Mouse (Mus musculus): ENCODE results near the gene Lamtor3. TPM values are rescaled to one million over a fixed set of nuclear protein-coding genes. Genes with fewer than 3 reads are reported as not detected.
"Not testable (repeated sequence)": the region's sequence is repeated elsewhere in the genome, so short reads cannot be mapped to it uniquely, and the experiment has no call there.

Lamtor3 gene
- total RNA-seq, 4 experiments from 2014 or later, result 46.7 to 51.7 (median 50.5) TPM

DNA sequence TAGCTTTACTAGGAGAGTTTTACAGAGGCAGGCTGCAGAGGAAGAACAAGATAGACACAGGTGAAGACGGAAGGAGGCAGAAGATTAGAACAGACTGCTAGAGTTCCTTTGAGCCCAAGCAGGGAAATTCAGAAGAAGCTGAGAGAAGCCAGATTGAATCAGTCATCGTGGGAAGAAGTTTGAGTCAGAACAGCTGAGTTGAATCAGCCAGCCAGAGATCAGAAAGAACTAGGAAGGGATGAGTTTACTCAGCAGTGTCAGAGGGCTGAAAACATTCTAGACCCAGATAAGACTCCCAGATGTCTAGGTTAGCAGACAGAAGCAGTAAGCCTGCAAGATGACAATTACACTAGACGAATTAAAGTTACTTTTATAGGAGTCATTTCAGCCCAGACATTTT lies 15.7 kb downstream of the Lamtor3 start:
- no peak for DNase-seq (ENCODE audit: low spot score in 2 of 2)

DNA sequence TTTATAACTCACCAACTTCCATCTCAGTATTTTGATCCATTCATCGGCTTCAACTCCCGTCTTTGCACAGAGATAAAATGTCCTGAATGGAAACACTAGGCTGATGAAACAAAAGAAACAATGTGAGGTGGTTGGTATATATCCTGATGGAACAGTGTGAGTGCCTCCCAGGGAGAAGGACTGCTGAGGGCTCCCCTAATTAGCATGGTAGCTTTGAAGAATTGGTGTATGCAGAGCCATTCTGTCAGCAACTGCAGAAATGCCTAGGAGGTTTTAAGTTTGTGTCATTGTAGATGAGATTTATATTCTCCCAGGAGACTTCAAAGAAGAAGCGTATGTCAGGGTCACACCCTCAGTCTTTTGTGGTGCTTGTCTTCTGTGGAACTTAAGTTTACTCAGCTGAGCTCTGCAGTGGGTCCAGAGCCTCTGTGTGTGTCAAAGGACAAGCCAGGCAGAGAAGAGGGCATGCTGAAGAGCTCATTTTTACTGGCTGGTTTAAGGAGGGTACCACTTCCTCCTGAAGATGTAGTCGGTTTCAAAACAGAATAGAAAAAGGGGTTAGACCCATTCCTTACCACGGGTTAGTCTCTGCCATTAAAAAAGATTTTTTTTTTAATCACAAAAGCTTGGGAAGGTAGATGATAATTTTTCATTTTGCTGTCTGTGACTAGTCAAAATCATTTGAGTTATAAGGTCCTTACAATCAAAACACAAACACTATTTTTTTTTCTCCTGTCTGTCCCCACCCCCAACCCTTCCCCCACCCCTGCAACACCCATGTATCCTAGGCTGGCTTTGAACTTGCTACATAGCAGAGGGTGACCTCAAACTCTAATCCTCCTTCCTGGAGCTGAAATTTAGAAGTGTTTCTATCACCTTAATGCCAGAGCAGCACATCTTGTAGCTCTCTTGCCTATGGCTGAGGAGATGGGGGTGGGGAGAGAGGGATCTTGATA lies 17.5 kb downstream of the Lamtor3 start:
- no peak for DNase-seq (ENCODE audit: low spot score in 2 of 2)

GRCm38 (mm10) chr3:137936541-137936940 lies 18.2 kb downstream of the Lamtor3 start:
- DNase-seq (ENCODE audit: low spot score in 2 of 2), result no peak

- no peak for DNase-seq (ENCODE audit: low spot score in 2 of 2)
Measured at GRCm38 (mm10) chr3:137938608-137939007, 20.3 kb downstream of the Lamtor3 start.

DNA sequence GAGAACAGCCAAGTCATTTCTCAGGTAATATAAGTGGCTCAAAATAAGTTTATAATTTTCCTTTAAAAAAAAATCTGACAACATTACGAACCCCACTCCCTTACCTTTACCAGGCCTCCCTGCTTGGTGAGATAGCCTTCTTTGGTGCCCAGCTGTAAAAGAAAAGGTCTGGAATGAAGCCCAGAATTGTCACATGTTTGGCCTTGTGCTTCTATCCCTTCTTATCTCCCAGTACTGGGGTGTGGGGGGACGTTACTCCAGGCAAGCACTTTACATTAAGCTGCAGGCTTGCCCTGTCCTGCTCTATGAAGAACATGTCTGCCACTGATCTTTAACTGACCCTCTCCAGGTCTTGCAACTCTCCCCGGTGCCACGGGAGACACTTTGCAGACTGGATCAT lies 22.5 kb downstream of the Lamtor3 start:
- no peak for DNase-seq (ENCODE audit: low spot score in 2 of 2)

DNA sequence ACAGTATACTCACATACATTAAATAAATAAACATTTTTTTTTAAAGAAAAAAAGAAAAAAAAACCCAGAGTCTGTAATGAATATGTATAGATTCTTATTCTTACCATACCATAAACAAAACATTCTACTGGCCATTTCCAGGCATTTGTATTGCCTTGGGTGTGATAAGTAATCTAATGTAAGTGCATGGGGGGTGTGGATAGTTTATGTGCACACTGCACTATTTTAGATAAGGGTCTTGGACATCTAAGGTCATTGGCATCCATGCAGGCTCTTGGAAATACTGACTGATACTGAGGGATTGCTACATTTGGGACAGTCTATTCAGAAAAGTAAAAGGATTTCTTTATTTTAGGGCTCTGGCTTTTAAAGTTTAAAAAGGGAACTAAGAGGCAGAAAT lies 23.2 kb downstream of the Lamtor3 start:
- no peak for DNase-seq (ENCODE audit: low spot score in 2 of 2)

DNA sequence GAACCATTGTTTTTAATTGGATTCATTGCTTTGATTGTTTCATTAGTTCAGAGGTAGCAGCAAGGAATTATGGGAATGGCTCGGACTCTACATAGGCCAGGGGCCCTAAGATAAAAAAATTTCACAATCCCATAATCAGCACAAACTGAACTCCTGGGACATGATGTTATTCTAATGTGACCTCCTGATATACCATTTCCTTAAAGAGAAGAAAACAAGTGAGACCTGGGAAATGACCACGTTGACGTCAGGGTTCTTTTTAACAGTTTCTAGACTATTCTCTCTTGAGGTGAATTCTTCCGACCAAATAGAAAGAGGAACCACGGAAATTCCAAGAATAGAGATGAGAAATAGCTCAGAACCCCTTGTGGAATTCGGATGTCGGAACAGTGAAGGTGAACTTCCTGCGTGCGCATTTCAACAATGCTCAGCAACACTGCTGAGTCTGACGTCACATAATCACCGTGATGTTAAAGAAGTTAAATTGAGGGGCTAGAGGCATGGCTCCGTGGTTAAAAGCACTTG lies 23.9 kb downstream of the Lamtor3 start:
- no peak for DNase-seq (ENCODE audit: low spot score in 2 of 2)

DNA sequence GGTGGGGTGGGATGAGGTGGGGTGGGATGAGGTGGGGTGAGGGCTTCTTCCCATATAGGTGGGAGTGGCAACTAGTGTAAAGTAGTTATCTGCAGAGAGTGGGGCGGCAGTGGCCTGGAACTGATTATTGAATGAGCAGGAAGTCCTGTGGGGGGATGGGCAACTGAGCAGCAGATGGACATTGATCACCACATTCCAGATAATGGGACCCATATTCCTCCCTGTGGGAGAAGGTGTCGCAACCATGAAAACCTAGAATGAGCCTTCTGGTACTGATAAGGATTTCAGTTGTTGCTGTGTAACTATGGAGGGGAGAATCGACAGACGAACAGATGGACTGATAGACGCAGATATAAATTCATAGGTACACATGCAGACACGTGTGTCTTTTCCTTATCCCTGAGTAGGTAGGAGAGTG lies 25.4 kb downstream of the Lamtor3 start:
- no peak for DNase-seq (ENCODE audit: low spot score in 2 of 2)

GRCm38 (mm10) chr3:137946827-137947226 lies 28.5 kb downstream of the Lamtor3 start:
- DNase-seq (ENCODE audit: low spot score in 2 of 2), result no peak

GRCm38 (mm10) chr3:137947525-137947924 lies 29.2 kb downstream of the Lamtor3 start:
- no peak for DNase-seq (ENCODE audit: low spot score in 2 of 2)

- no peak for DNase-seq (ENCODE audit: low spot score in 2 of 2)
Measured at GRCm38 (mm10) chr3:137950191-137950885, 32.0 kb downstream of the Lamtor3 start.

DNA sequence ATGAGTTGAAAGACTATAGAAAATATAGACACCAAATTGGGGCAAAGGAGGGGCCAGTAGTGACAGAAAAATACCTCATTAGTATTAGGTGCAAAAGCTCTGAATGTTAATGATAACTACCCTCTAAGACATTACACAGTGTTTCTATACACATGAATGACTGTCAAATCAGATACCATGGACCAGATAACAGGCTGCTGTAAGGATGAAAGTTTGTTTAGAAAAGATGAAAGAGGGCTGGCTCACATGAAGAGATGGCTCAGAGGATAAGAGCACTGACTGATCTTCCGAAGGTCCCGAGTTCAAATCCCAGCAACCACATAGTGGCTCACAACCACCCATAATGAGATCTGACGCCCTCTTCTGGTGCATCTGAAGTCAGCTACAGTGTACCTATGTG lies 33.0 kb downstream of the Lamtor3 start:
- not testable (repeated sequence) for DNase-seq (ENCODE audit: low spot score in 2 of 2)

- no peak for DNase-seq (ENCODE audit: low spot score in 2 of 2)
Measured at GRCm38 (mm10) chr3:137951819-137952218, 33.5 kb downstream of the Lamtor3 start.

DNA sequence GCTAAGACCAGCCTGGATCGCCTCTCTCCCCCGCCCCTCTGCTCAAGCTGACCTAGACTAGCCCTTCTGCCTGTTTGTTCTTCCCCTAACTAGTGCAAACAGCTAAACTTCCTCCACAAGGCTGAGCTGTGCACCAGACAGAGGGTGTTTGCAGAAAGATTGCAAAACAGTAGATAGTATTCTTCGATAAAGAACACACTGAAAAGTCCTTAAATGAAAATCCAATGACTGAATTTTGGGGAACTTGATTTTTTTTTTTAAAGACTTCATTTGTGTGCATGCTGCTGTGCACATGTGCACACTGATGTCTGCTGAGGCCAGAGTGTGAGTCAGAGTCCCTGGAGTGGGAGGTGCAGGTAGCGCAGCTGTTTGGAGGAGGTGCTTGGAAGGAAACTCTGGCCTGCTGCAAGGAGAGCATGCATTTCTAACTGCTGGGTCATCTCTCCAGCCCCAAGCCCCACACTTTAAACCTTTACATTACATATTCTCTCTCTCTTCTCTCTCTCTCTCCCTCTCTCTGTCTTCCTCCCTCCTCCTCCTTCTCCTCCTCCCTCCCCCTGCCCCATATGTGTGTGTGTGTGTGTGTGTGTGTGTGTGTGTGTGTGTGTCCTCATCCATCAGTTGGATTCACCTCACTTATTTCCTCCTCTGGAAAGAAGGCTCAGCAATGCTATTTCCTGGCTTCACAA lies 34.1 kb downstream of the Lamtor3 start:
- DNase-seq (ENCODE audit: low spot score in 2 of 2), result no peak

GRCm38 (mm10) chr3:137952914-137953880 lies 34.9 kb downstream of the Lamtor3 start:
- no peak for DNase-seq (ENCODE audit: low spot score in 2 of 2)

DNA sequence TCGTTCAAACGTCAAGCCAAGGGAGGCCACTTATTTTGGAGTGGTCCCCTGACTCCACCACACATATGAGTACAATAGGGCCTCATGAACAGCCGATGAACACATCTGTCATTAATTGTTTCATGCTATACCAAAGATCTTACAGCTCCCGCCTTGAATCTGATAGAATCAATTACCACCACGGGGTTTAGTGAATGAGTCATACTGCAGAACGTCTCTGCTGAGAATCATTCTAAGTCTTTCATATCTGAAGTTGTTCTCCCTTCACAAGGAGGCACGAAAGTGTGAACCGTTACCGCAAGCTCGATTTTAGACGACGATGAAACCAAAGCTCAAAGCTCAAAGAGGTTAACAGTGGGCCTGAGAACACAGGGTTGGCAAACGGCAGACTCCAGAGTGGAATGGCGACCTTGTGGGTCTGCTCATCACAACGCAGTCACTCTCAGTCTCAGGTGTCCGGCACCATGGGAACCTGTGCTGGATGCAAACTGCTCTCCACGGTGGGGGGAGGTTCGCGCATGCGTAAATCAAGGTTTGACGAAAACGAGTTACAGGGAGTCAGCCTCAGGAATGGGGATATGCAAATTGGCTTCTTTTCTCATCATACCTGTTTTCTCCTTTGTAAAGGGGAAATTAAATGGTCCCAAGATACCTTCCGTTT lies 36.1 kb downstream of the Lamtor3 start:
- no peak for DNase-seq (ENCODE audit: low spot score in 2 of 2)

DNA sequence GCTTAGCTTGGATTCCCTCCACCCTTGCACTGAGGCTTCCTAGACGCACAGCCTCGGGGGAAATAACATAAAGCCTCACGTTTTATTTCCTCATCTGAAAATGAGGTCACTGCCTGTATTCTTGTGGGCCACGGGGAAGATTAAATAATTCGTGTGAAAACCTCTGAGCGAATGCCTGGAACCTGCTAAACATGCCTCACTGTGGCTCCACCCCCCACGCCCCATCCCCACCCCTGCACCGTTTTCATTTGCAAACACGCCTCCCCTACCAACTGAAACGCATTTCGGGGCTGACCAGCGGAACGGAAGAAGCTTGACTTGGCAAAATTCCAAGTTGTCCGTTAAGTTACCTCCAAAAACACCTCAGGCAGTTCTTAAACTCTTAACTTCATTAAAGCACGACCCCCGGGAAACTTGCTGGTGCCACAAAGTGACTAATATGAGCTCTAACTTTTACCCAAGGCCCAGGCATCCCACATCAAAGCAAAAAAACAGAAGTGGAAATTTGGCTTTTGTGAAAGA lies 37.3 kb downstream of the Lamtor3 start:
- DNase-seq (ENCODE audit: low spot score in 2 of 2), result no peak

- DNase-seq (ENCODE audit: low spot score in 2 of 2), result no peak
Measured at GRCm38 (mm10) chr3:137957864-137958263, 39.6 kb downstream of the Lamtor3 start.

DNA sequence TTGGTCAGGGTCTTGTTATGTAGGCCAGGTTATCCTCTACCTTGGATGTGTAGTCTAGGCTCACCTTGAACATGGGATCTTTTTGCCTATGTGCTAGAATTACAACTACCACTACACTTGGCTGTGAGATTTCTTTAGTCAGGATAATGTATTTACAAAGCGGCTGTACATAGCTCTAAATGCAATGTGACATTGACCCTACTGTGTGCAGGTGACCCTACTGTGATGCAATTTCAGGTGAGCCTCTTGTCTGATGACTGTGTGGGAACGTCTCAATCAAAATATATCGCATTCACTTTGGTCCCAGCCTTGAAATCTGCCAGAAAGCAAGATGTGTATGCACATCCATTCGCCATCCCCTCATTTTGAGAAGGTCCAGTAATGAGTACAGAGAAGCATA lies 40.0 kb downstream of the Lamtor3 start:
- DNase-seq (ENCODE audit: low spot score in 2 of 2), result no peak

DNA sequence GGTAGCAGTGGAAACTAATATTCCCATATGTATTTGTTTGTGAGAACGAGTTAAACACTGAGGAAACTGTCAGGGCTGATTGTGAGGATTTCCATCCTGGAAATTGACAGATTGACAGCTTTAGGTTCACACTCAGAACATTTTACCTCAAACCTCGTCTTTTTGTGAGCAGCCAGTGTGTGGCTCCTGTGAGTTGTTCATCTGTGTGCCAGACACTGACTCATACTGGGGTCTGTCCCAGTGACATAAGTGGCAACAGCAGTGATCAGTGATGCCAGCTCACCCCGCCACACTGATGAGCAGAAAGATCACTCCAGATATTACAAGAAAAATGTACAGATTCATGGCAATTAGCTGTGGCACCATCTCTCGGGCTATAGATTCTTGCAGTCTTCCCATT lies 41.1 kb downstream of the Lamtor3 start:
- DNase-seq (ENCODE audit: low spot score in 2 of 2), result no peak

Data from gastrocnemius, adult 8-10 months (tissue).